Mouse (Mus musculus): ENCODE measurements at regions not wholly inside any gene's neighbourhood (a gene's known extent, or its start where the extent isn't known, plus 50 kb on each side); places are given as distances from the start of the nearest gene placed in this dataset.

- no peak for DNase-seq (ENCODE audit: low spot score in 2 of 2)
Observed at GRCm38 (mm10) chr10:104255250-104255649, 61.4 kb downstream of the Gm4340 start.

- no peak for DNase-seq (ENCODE audit: low spot score in 2 of 2)
Observed at GRCm38 (mm10) chr10:104274841-104275240, 81.0 kb downstream of the Gm4340 start.

DNA sequence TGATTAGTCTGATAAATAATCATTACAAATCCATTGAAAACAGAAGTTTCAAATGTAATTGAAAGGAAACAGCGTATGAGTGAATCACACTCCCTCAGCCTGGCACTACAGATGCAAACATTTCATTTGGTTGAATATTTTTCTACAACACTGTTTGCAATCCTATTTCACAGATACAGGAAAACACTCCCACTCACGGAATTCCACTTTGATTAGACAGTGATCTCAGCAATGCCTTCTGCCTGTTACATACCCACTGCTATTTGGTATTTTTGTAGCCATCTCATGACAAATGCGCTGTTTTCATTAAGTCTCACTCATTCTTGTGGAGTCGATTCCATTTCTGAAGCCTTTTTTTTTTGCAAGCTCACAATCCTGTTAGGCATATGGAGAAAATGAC, 105.3 kb downstream of the Gm4340 start:
- peak; percentile 1 to 8 for DNase-seq (ENCODE audit: low spot score in 2 of 2)
